Mouse (Mus musculus): ENCODE results near the gene Neurl3. TPM values are rescaled to one million over a fixed set of nuclear protein-coding genes. Genes with fewer than 3 reads are reported as not detected.

Gene Neurl3
- 4.4 and 4.7 TPM in 2 replicates for polyA plus RNA-seq (2015; fragmentation: Nextera tagmentation; extraction: Ambion mirVana)

- ATAC-seq, result no peak
- peak within 1 kb of the TSS; percentile 80; the same call in 1 of the 2 replicates for H3K27ac ChIP-seq (ENCODE audit: low read depth)
Measured at GRCm38 (mm10) chr1:36274455-36274854, at the start of gene Neurl3. TSS of gene Neurl3 (minus strand) at chr1:36274679.

GRCm38 (mm10) chr1:36323746-36324448 lies 49.4 kb upstream of the Neurl3 start:
- Histone ChIP-seq H3K4me2 (ENCODE audit: low read depth, low read length) (no peak overlapping the region), H3K4me3 (ENCODE audit: low read depth, low read length) (no peak overlapping the region), H3K27ac (ENCODE audit: low read depth) (no peak overlapping the region), H3K4me1 (ENCODE audit: insufficient read depth) (no peaks in the 10 kb centered on the region), H3K9ac (replicated peaks) (no peak overlapping the region), H3K9me3 (ENCODE audit: low read length) (no peaks in the 10 kb centered on the region), H3K36me3 (replicated peaks; ENCODE audit: insufficient read depth, low read length) (peaks cover 10% of the 10 kb centered on the region), H3K27me3 (ENCODE audit: insufficient read depth, low read length) (no peaks in the 10 kb centered on the region)
- TF ChIP-seq EP300 (IDR thresholded peaks at IDR 0.05; ENCODE audit: low read depth) (no peak), CTCF (IDR thresholded peaks at IDR 0.05; ENCODE audit: low read depth) (peak; percentile 77)
- ATAC-seq (peak; percentile 44; the same call in 1 of the 2 replicates), DNase-seq (peak; percentile 47)
- WGBS (ENCODE audit: insufficient replicate concordance), result 32% methylated on average over 8 of the region's 8 CpGs

More at GRCm38 (mm10) chr1:36274455-36274854, at the start of gene Neurl3:
- TF ChIP-seq EP300 (IDR thresholded peaks at IDR 0.05; ENCODE audit: low read depth), result no peak
- no peak for TF ChIP-seq CTCF (IDR thresholded peaks at IDR 0.05; ENCODE audit: low read depth)
- Histone ChIP-seq H3K36me3 (replicated peaks; ENCODE audit: insufficient read depth, low read length) (no peaks in the 10 kb centered on the region), H3K9ac (replicated peaks) (no peak within 1 kb of the TSS), H3K27me3 (ENCODE audit: insufficient read depth, low read length) (no peaks in the 10 kb centered on the region), H3K4me1 (ENCODE audit: insufficient read depth) (peaks cover 28% of the 10 kb centered on the region), H3K4me3 (ENCODE audit: low read depth, low read length) (peak within 1 kb of the TSS; percentile 27), H3K4me2 (ENCODE audit: low read depth, low read length) (peak within 1 kb of the TSS; percentile 57), H3K9me3 (ENCODE audit: low read length) (no peaks in the 10 kb centered on the region)
- no peak for DNase-seq
- WGBS (ENCODE audit: insufficient replicate concordance), result 66% methylated on average over 5 of the region's 5 CpGs

DNA sequence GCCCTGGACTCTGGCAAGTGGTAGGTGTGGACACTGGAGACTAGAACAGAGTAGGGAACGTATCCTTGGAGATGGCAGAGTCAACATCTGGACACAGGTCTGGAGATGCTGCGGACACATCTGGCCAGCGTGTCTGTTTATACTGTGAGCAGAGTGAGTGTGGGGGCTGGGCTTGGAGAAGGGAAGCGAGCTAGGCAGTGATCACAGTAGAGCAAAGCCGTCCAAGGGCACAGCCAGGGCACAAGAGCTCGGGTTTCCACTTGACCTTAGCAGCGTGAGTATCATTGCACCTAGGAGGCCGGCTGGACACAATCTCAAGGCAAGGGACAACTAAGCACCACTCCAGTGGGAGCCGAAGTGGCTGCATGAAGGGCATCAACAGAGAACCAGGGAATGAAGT lies 48.6 kb upstream of the Neurl3 start:
- Histone ChIP-seq H3K4me2 (ENCODE audit: low read depth, low read length) (no peak overlapping the region), H3K36me3 (replicated peaks; ENCODE audit: insufficient read depth, low read length) (peaks cover 17% of the 10 kb centered on the region), H3K27ac (ENCODE audit: low read depth) (no peak overlapping the region), H3K4me3 (ENCODE audit: low read depth, low read length) (no peak overlapping the region), H3K9ac (replicated peaks) (no peak overlapping the region), H3K9me3 (ENCODE audit: low read length) (no peaks in the 10 kb centered on the region), H3K4me1 (ENCODE audit: insufficient read depth) (no peaks in the 10 kb centered on the region), H3K27me3 (ENCODE audit: insufficient read depth, low read length) (no peaks in the 10 kb centered on the region)
- no peak for TF ChIP-seq CTCF (IDR thresholded peaks at IDR 0.05; ENCODE audit: low read depth)
- TF ChIP-seq EP300 (IDR thresholded peaks at IDR 0.05; ENCODE audit: low read depth), result no peak
- DNase-seq, result no peak
- ATAC-seq, result no peak
- 64% methylated on average over 9 of the region's 9 CpGs for WGBS (ENCODE audit: insufficient replicate concordance)

DNA sequence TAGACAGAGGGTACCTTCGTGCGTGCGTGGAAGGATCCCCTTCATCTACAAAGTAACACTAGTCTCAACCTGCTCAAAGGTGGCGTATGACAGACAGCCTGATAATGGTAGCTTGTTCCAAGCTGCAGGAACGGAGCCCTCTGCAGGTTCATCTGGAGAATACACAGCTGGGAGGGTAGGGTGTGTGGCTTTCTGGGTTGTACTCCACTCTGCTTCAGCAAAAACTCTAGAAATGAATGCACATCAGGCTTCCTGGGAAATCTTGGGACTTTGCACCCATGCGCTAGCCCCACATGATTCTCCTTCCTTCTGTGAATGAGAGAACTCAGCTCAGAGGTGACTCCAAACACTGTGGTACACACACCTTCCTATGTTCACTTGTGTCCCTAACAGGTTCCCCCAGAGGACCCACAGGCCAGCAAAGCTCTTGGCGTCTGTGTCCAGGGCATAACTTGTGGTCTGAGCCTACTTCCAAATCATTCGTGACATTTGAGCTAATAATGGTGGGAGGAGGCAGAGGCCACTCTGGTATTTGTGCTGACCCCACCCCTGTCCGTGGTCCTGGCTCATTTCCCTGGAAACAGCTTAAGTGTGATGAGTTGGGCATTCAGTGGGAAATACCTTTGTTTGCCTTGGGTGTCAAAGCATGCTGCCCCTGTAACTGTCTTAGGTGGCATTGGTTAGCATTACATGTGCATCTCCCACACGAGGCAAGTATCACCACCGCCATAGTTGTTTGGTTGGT lies 47.5 kb upstream of the Neurl3 start:
- Histone ChIP-seq H3K36me3 (replicated peaks; ENCODE audit: insufficient read depth, low read length) (peaks cover 17% of the 10 kb centered on the region), H3K4me3 (ENCODE audit: low read depth, low read length) (no peak overlapping the region), H3K9me3 (ENCODE audit: low read length) (no peaks in the 10 kb centered on the region), H3K4me2 (ENCODE audit: low read depth, low read length) (no peak overlapping the region), H3K27ac (ENCODE audit: low read depth) (no peak overlapping the region), H3K27me3 (ENCODE audit: insufficient read depth, low read length) (no peaks in the 10 kb centered on the region), H3K9ac (replicated peaks) (no peak overlapping the region), H3K4me1 (ENCODE audit: insufficient read depth) (no peaks in the 10 kb centered on the region)
- ATAC-seq (no peak), DNase-seq (no peak)
- no peak for TF ChIP-seq EP300 (IDR thresholded peaks at IDR 0.05; ENCODE audit: low read depth)
- TF ChIP-seq CTCF (IDR thresholded peaks at IDR 0.05; ENCODE audit: low read depth), result peak; percentile 48
- WGBS (ENCODE audit: insufficient replicate concordance), result 66% methylated on average over 11 of the region's 11 CpGs

- Histone ChIP-seq H3K36me3 (replicated peaks; ENCODE audit: insufficient read depth, low read length) (peaks cover 23% of the 10 kb centered on the region), H3K4me1 (ENCODE audit: insufficient read depth) (no peaks in the 10 kb centered on the region), H3K9me3 (ENCODE audit: low read length) (no peaks in the 10 kb centered on the region), H3K9ac (replicated peaks) (no peak overlapping the region), H3K4me3 (ENCODE audit: low read depth, low read length) (no peak overlapping the region), H3K4me2 (ENCODE audit: low read depth, low read length) (no peak overlapping the region), H3K27ac (ENCODE audit: low read depth) (no peak overlapping the region), H3K27me3 (ENCODE audit: insufficient read depth, low read length) (no peaks in the 10 kb centered on the region)
- 83% methylated on average over 2 of the region's 2 CpGs for WGBS (ENCODE audit: insufficient replicate concordance)
- no peak for ATAC-seq
- DNase-seq, result no peak
- TF ChIP-seq EP300 (IDR thresholded peaks at IDR 0.05; ENCODE audit: low read depth) (no peak), CTCF (IDR thresholded peaks at IDR 0.05; ENCODE audit: low read depth) (no peak)
Measured at GRCm38 (mm10) chr1:36321164-36321563, 46.7 kb upstream of the Neurl3 start.

DNA sequence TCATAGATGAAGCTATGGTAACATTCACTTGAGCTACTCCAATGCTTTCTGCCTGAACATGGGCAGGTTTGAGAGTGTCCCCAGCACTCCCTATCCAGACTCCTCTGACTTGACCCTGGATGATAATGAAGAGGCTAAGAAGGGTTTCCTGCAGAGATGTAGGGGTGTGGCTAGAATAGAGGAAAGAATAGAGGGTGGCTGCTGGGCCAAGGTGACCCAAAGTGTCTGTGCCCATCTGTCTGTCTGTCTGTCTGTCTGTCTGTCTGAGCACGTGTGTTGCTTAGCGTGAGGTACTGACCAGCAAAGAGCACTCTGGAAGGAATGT lies 41.3 kb upstream of the Neurl3 start:
- Histone ChIP-seq H3K27me3 (ENCODE audit: insufficient read depth, low read length) (no peaks in the 10 kb centered on the region), H3K4me1 (ENCODE audit: insufficient read depth) (no peaks in the 10 kb centered on the region), H3K27ac (ENCODE audit: low read depth) (no peak overlapping the region), H3K36me3 (replicated peaks; ENCODE audit: insufficient read depth, low read length) (peaks cover 25% of the 10 kb centered on the region), H3K4me2 (ENCODE audit: low read depth, low read length) (no peak overlapping the region), H3K4me3 (ENCODE audit: low read depth, low read length) (no peak overlapping the region), H3K9ac (replicated peaks) (no peak overlapping the region), H3K9me3 (ENCODE audit: low read length) (no peaks in the 10 kb centered on the region)
- TF ChIP-seq EP300 (IDR thresholded peaks at IDR 0.05; ENCODE audit: low read depth) (no peak), CTCF (IDR thresholded peaks at IDR 0.05; ENCODE audit: low read depth) (no peak)
- WGBS (ENCODE audit: insufficient replicate concordance), result 77% methylated on average over 2 of the region's 2 CpGs
- no peak for DNase-seq
- ATAC-seq, result no peak

Measured in liver, postnatal 0 days (tissue).